ENCODE assay signal across 14 mouse cellular contexts in genomic region chr5:53472485-53472884, GRCm38 (mm10). TPM values are rescaled to one million over a fixed set of nuclear protein-coding genes. Genes with fewer than 3 reads are reported as not detected.
DNase-seq lines count a peak whose midpoint lies in the region; ATAC-seq and TF ChIP-seq lines count a peak whose summit lies in the region.
"Had no signal": no experiment of that assay in that cellular context is flagged by ENCODE, and none has a peak within 500 bp of the region (broad histone marks: within the 10 kb centered on the region; RNA-seq: fewer than 3 reads in every experiment).

No protein-coding gene starts in this region.

- no peak for TF ChIP-seq POLR2A in kidney, adult 2 months (IDR thresholded peaks at IDR 0.05; ENCODE audit: low read depth, low read length)
- TF ChIP-seq POLR2A in cerebellum, adult 2 months (IDR thresholded peaks at IDR 0.05; ENCODE audit: borderline replicate concordance, insufficient read depth, low read length) = no peak

- no peaks in the 10 kb centered on the region for H3K36me3 ChIP-seq in kidney, embryonic 14.5 days (ENCODE audit: control insufficient read depth, insufficient read depth, low read length)
- H3K36me3 ChIP-seq in kidney, adult 2 months (ENCODE audit: control insufficient read depth, insufficient read depth, low read length) = no peaks in the 10 kb centered on the region
- H3K36me3 ChIP-seq: hindbrain, embryonic 12.5 days; midbrain, embryonic 12.5 days had no signal

- no peak overlapping the region for H3K9ac ChIP-seq in kidney, embryonic 14.5 days (ENCODE audit: low read depth, low read length)
- H3K9ac ChIP-seq: forebrain, postnatal 0 days; hindbrain, embryonic 12.5 days; midbrain, embryonic 12.5 days had no signal

- H3K4me2 ChIP-seq in kidney, embryonic 14.5 days (replicated peaks; ENCODE audit: low read depth, low read length) = no peak overlapping the region
- H3K4me2 ChIP-seq: hindbrain, embryonic 12.5 days; midbrain, embryonic 12.5 days had no signal

- DNase-seq in kidney, adult 2 months = no peak
- peak; percentile 75 to 84 for DNase-seq in gastrocnemius, adult 8-10 months (ENCODE audit: low spot score in 2 of 2)
- peak; percentile 39 to 72 for DNase-seq in gastrocnemius, postnatal 4 days (ENCODE audit: low spot score in 2 of 2)
- DNase-seq in heart, postnatal 25 days (ENCODE audit: low spot score) = peak; percentile 69
- DNase-seq in cerebellum, adult 2 months = no peak
- no peak for DNase-seq in frontal cortex, postnatal 36 days (ENCODE audit: low spot score in 2 of 2)
- DNase-seq: embryo, embryonic 11 days; forebrain, postnatal 0 days; kidney, adult 9 months; lung, postnatal 14 days had no signal

- ATAC-seq in kidney, embryonic 14.5 days (ENCODE audit: low FRiP score, low TSS enrichment) = 0 out of 2 replicates have a peak, but pooled peaks have one; percentile 40
- ATAC-seq: forebrain, postnatal 0 days had no signal

- no peaks in the 10 kb centered on the region for H3K9me3 ChIP-seq in kidney, embryonic 14.5 days (ENCODE audit: control insufficient read depth, low read length)
- H3K9me3 ChIP-seq: hindbrain, embryonic 12.5 days; midbrain, embryonic 12.5 days had no signal

- H3K4me3 ChIP-seq in kidney, embryonic 14.5 days (ENCODE audit: low read length) = no peak overlapping the region
- H3K4me3 ChIP-seq in kidney, adult 2 months (ENCODE audit: insufficient read depth, low read depth, low read length) = no peak overlapping the region
- H3K4me3 ChIP-seq in cerebellum, adult 2 months (replicated peaks; ENCODE audit: insufficient read depth, low read depth, low read length) = no peak overlapping the region
- H3K4me3 ChIP-seq: erythroblast, embryonic 14.5 days; hindbrain, embryonic 12.5 days; midbrain, embryonic 12.5 days had no signal

- no peaks in the 10 kb centered on the region for H3K27me3 ChIP-seq in kidney, embryonic 14.5 days (ENCODE audit: control insufficient read depth, insufficient read depth, low read length)
- H3K27me3 ChIP-seq in kidney, adult 2 months (replicated peaks; ENCODE audit: control insufficient read depth, insufficient read depth, low read length) = no peaks in the 10 kb centered on the region
- no peaks in the 10 kb centered on the region for H3K27me3 ChIP-seq in cerebellum, adult 2 months (ENCODE audit: control insufficient read depth, insufficient read depth, low read length)

- WGBS in kidney, embryonic 14.5 days = 50% methylated on average over 11 of the region's 11 CpGs
- 71% methylated on average over 11 of the region's 11 CpGs for WGBS in kidney, adult 2 months
- 49% methylated on average over 11 of the region's 11 CpGs for WGBS in cerebellum, adult 2 months

- TF ChIP-seq CTCF in kidney, adult 2 months (conservative IDR thresholded peaks at IDR 0.05; ENCODE audit: insufficient read depth, insufficient read length, low read depth, low read length) = no peak
- TF ChIP-seq CTCF in cerebellum, adult 2 months (IDR thresholded peaks at IDR 0.05; ENCODE audit: borderline replicate concordance, insufficient read depth, low read depth, low read length) = no peak

- no peaks in the 10 kb centered on the region for H3K4me1 ChIP-seq in kidney, embryonic 14.5 days (ENCODE audit: control insufficient read depth, insufficient read depth, low read length)
- H3K4me1 ChIP-seq in kidney, adult 2 months (ENCODE audit: control insufficient read depth, insufficient read depth, low read length) = peaks cover 4% of the 10 kb centered on the region; the same call in 1 of the 2 replicates
- H3K4me1 ChIP-seq in cerebellum, adult 2 months (ENCODE audit: control insufficient read depth, insufficient read depth, low read length) = no peaks in the 10 kb centered on the region

- intact Hi-C loops in heart, postnatal 25 days (cut with DNase I) = loop anchor here (5.0 kb wide), 1 partner anchor 120 kb away; no protein-coding TSS in a partner anchor

- H3K27ac ChIP-seq in kidney, embryonic 14.5 days (ENCODE audit: low read depth, low read length) = no peak overlapping the region
- H3K27ac ChIP-seq in kidney, adult 2 months (ENCODE audit: insufficient read depth, low read depth, low read length) = no peak overlapping the region
- H3K27ac ChIP-seq in cerebellum, adult 2 months (ENCODE audit: insufficient read depth, low read length) = no peak overlapping the region
- H3K27ac ChIP-seq: hindbrain, embryonic 12.5 days; midbrain, embryonic 12.5 days had no signal

RNA-seq across cellular contexts. Expression of gene Rbpj, which starts 6.5 kb away (rescaled TPM):
- 25.8 and 47.4 TPM in 2 replicates for polyA plus RNA-seq in kidney, embryonic 14.5 days (2014; fragmentation: Nextera tagmentation; extraction: Ambion mirVana)
- 13.4 and 13.6 TPM in 2 replicates for polyA plus RNA-seq in kidney, adult 2 months (2012; rRNA removed)
- 10 to 100 TPM; 15.0 to 25.0 (median 19.4) TPM for total RNA-seq in gastrocnemius, adult 8-10 months (2022)
- total RNA-seq in gastrocnemius, postnatal 4 days (2021) = 10 to 100 TPM; 56.5 to 69.8 TPM
- total RNA-seq in heart, postnatal 25 days (2021) = 10 to 100 TPM; 23.4 to 32.5 TPM
- 19.6 and 22.6 TPM in 2 replicates for polyA plus RNA-seq in cerebellum, adult 2 months (2012; rRNA removed)

Comparison
In these comparisons a context has a peak if more than half of its experiments do, and no peak if none do; other contexts are left out.
1. DNase-seq: peak in gastrocnemius, adult 8-10 months (2 of 2), gastrocnemius, postnatal 4 days (2 of 2) and heart, postnatal 25 days (single experiment); none in kidney, adult 2 months (single experiment), cerebellum, adult 2 months (0 of 2) and frontal cortex, postnatal 36 days (0 of 2).